Mouse (Mus musculus) neural tube, embryonic 10.5 days (tissue): ENCODE data around the gene Coro2b.
A peak's percentile ranks its signal among the peaks of the same experiment; 100 is the strongest.

Experiments
- DNase-seq: peaks from one replicate; pipeline ENCODE4 v3.0.0-alpha.2; 2017; ENCODE audit warnings: low spot score; ENCODE audit errors: extremely low spot score

Gene Coro2b

GRCm38 (mm10) chr9:62540166-62540565, 3.3 kb upstream of the Coro2b start:
- no peak for DNase-seq

GRCm38 (mm10) chr9:62539251-62539711, 2.4 kb upstream of the Coro2b start:
- DNase-seq, result no peak

- no peak for DNase-seq
Measured at GRCm38 (mm10) chr9:62537941-62538340, 1.1 kb upstream of the Coro2b start.

- DNase-seq, result peak; percentile 45
Measured at GRCm38 (mm10) chr9:62536119-62536654, 657 bp downstream of the Coro2b start.

GRCm38 (mm10) chr9:62535566-62535965, 1.3 kb downstream of the Coro2b start:
- DNase-seq, result no peak

GRCm38 (mm10) chr9:62534691-62535090, 2.2 kb downstream of the Coro2b start:
- DNase-seq, result no peak

GRCm38 (mm10) chr9:62534158-62534557, 2.7 kb downstream of the Coro2b start:
- DNase-seq, result no peak

- no peak for DNase-seq
Measured at GRCm38 (mm10) chr9:62532876-62533275, 4.0 kb downstream of the Coro2b start.

- DNase-seq, result peak; percentile 58
Measured at GRCm38 (mm10) chr9:62531459-62532275, 5.2 kb downstream of the Coro2b start.

- DNase-seq, result no peak
Measured at GRCm38 (mm10) chr9:62528527-62528926, 8.3 kb downstream of the Coro2b start.

- no peak for DNase-seq
Measured at GRCm38 (mm10) chr9:62526858-62527257, 10.0 kb downstream of the Coro2b start.

- no peak for DNase-seq
Measured at GRCm38 (mm10) chr9:62526451-62526850, 10.4 kb downstream of the Coro2b start.

- no peak for DNase-seq
Measured at GRCm38 (mm10) chr9:62524761-62525308, 12.0 kb downstream of the Coro2b start.

- DNase-seq, result no peak
Measured at GRCm38 (mm10) chr9:62522791-62523471, 13.9 kb downstream of the Coro2b start.

GRCm38 (mm10) chr9:62522211-62522610, 14.6 kb downstream of the Coro2b start:
- DNase-seq, result no peak

- no peak for DNase-seq
Measured at GRCm38 (mm10) chr9:62521541-62521940, 15.3 kb downstream of the Coro2b start.

GRCm38 (mm10) chr9:62520933-62521332, 15.9 kb downstream of the Coro2b start:
- DNase-seq, result no peak

GRCm38 (mm10) chr9:62519787-62520503, 16.9 kb downstream of the Coro2b start:
- DNase-seq, result no peak

- DNase-seq, result no peak
Measured at GRCm38 (mm10) chr9:62519334-62519733, 17.5 kb downstream of the Coro2b start.

- no peak for DNase-seq
Measured at GRCm38 (mm10) chr9:62518572-62518971, 18.3 kb downstream of the Coro2b start.
